Mouse (Mus musculus) urinary bladder, postnatal 4 days (tissue): ENCODE measurements at regions not wholly inside any gene's neighbourhood (a gene's known extent, or its start where the extent isn't known, plus 50 kb on each side); places are given as distances from the start of the nearest gene placed in this dataset.

Experiments used
- DNase-seq, 2 experiments: peaks; one replicate each; pipeline ENCODE4 v3.0.0; 2021 to 2022; ENCODE audit warnings: low spot score in 2 of 2

GRCm38 (mm10) chr1:76283322-76283721, 737.3 kb downstream of the Slc4a3 start:
- DNase-seq: peak; percentile 38 to 64

GRCm38 (mm10) chr1:76322943-76323559, 777.0 kb downstream of the Slc4a3 start:
- DNase-seq: no peak

GRCm38 (mm10) chr1:76323592-76323991, 777.5 kb downstream of the Slc4a3 start:
- no peak for DNase-seq

DNA sequence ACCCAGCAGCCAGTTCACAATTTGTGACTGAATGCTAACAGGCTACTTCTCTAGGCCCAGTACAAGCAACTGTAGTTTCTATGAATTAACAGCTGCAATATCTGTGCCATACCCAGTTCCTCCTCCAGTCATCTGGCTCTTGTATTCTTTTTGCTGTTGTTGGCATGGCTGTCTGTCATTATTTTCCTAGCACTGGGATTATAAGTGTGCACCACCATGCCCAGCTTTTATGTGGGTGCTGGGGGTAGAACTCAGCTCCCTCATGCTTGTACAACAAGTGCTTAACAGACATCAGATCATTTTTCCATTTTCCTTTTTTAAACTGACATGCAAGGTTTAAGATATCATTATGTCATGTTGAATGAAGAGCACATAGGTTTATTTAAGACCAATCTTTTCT, 789.9 kb downstream of the Slc4a3 start:
- DNase-seq: no peak

- no peak for DNase-seq
Observed at GRCm38 (mm10) chr1:76362106-76362505, 816.0 kb downstream of the Slc4a3 start.

GRCm38 (mm10) chr1:76373931-76374330, 827.9 kb downstream of the Slc4a3 start:
- peak in 1 of 2 experiments; percentile 46 for DNase-seq

- no peak for DNase-seq
Observed at GRCm38 (mm10) chr1:76378154-76378553, 832.1 kb downstream of the Slc4a3 start.

DNA sequence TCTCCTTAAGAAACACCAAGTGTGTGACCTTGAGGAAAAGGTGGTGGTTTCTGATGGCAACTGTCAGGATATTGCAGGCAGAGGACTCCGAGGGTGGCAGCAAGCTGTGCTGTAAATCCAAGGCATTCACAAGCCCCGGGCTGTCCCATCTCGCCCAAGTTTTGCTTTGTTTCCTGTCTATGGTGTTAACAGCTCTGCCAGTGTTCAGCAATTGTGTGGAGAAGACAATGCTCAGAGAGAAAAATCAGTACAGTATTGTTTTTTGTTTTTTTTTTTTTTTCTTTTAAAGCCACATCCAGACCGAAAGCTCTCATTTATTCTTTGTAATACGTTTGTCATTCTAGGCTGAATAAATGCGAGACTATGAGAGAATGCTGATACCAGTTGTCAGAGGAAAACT, 846.5 kb downstream of the Slc4a3 start:
- DNase-seq: no peak

GRCm38 (mm10) chr1:76394038-76394437, 848.0 kb downstream of the Slc4a3 start:
- DNase-seq: no peak

- no peak for DNase-seq
Observed at GRCm38 (mm10) chr1:76402854-76403253, 856.8 kb downstream of the Slc4a3 start.

- no peak for DNase-seq
Observed at GRCm38 (mm10) chr1:76404003-76404402, 857.9 kb downstream of the Slc4a3 start.

- DNase-seq: no peak
Observed at GRCm38 (mm10) chr1:76410813-76411212, 864.7 kb downstream of the Slc4a3 start.

DNA sequence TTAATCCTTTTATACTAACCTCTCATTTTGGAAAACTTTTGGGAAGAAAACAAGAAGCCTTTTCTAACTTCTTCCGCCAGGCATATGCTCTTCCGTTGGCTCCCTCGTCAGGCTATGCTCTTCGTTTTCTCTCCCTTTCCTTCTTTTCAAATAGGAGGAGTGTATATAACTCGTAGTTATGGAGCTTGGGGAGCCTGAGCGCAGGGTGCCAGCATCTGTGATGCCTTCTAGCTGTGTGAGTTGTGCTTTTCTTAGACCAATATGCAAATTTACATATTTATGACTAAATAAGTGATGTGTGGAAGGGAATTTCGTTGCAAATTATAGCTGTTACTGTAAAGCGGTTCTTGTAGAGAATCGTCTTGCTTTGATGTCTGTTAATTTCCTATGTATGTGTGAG, 874.5 kb downstream of the Slc4a3 start:
- DNase-seq: no peak

- no peak for DNase-seq
Observed at GRCm38 (mm10) chr1:76427439-76427838, 881.4 kb downstream of the Slc4a3 start.

GRCm38 (mm10) chr1:76430041-76430610, 884.1 kb downstream of the Slc4a3 start:
- no peak for DNase-seq

- DNase-seq: no peak
Observed at GRCm38 (mm10) chr1:76433481-76433941, 887.4 kb downstream of the Slc4a3 start.

- DNase-seq: no peak
Observed at GRCm38 (mm10) chr1:76450539-76451214, 904.6 kb downstream of the Slc4a3 start.

- no peak for DNase-seq
Observed at GRCm38 (mm10) chr1:76453160-76453710, 907.2 kb downstream of the Slc4a3 start.

- no peak for DNase-seq
Observed at GRCm38 (mm10) chr1:76466562-76466961, 920.5 kb downstream of the Slc4a3 start.

DNA sequence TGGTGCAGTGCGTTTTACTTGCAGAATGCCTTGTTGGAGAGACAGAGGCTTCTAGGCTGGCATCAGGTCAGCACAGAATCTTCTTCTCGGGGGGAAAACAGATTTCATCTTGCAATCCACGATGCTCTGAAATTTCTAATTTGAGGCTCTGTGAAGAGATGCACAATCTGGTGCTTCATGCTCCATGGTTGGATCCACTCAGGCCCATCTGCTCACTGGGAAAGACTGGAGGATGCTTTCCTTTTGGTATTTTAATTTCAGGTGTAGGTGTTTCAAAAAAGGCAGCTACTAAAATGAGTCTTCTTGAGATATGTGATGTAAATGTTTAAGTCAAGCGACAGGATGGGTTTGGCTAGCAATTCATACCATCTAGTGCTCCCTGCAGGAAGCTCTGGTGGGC, 938.1 kb downstream of the Slc4a3 start:
- DNase-seq: no peak

DNA sequence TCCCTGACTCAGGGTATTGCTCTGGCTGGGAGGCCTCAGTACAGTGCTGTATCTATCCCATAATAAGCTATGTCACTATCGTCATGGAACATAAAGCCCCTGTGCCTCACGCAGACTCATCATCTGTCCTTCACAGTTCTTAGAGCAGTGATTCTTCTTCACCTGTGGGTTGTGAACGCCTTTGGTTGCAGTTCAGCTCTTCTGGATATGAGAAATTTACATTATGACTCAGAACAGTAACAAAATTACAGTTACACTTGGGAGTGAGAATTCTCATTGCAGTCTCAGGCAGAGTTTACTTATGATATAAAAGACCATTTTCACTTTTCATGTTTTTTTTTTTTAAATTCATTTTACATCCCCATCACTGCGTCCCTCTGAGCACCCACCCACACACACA, 941.4 kb downstream of the Slc4a3 start:
- no peak for DNase-seq

DNA sequence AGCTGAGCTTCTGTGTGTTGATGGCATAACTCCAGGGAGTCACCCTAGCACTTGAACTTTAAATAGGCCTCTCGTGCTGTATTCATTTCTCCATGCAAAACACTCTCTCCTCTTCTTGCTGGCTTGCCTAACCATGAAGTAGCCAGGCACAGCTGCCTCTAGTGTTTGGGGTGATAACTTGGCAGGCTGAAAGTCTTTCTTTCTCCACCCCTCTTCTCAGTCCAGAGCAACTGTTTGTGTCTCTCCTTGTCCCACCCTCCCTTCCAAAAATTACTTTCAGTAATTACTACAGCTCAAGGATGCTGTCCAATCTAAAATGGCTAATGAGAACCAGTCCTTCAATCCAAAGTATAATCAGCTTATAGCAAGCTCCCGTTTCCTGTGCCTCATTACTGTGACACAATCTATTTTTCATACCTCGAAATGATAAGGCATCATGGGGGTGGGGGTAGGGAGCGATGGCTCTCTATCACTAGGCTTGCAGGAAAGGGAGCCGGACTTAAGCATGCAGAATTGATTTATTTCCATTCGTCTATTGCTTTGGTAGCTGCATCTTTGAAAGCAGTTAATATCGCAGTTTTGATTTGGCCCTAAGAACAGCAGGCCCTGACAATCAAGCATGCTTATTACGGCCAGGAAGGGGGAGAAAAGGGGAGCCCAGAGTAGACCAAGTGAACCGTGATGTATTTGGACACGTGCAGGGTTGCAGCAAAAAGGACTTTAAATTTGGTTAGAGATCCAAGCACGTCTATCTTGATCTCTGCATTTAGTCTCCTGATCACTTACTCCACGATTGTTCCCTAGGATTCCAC, 943.8 kb downstream of the Slc4a3 start:
- DNase-seq: no peak
